Mouse (Mus musculus): Measurements from ENCODE around the gene Gzma. TPM values are rescaled to one million over a fixed set of nuclear protein-coding genes. Genes with fewer than 3 reads are reported as not detected.

Gene Gzma
- polyA plus RNA-seq, 1 experiment from 2014 or later = 2.6 TPM

Other genes with a start within 250 kb of the Gzma start
- gene Mtrex, start 173.6 kb downstream of the Gzma start, polyA plus RNA-seq (2015; fragmentation: Nextera tagmentation; extraction: Ambion mirVana) = 62.5 and 63.7 TPM in 2 replicates
- gene Dhx29, start 173.5 kb downstream of the Gzma start, polyA plus RNA-seq (2015; fragmentation: Nextera tagmentation; extraction: Ambion mirVana) = 12.6 and 16.9 TPM in 2 replicates
- gene Ccno, start 113.2 kb downstream of the Gzma start, polyA plus RNA-seq (2015; fragmentation: Nextera tagmentation; extraction: Ambion mirVana) = 0.63 and 0.97 TPM in 2 replicates
- gene Mcidas, start 107.1 kb downstream of the Gzma start, polyA plus RNA-seq (2015; fragmentation: Nextera tagmentation; extraction: Ambion mirVana) = 0.21 and 0.30 TPM in 2 replicates
- gene Cdc20b, start 65.9 kb downstream of the Gzma start, polyA plus RNA-seq (2015; fragmentation: Nextera tagmentation; extraction: Ambion mirVana) = 0.08 TPM in 1 of 2 replicates, not detected in the other
- gene Gpx8, start 54.6 kb downstream of the Gzma start, polyA plus RNA-seq (2015; fragmentation: Nextera tagmentation; extraction: Ambion mirVana) = 143 and 156 TPM in 2 replicates
- gene Esm1, start 108.7 kb upstream of the Gzma start, polyA plus RNA-seq (2015; fragmentation: Nextera tagmentation; extraction: Ambion mirVana) = 2.7 and 3.1 TPM in 2 replicates
- not detected in 2 replicates for gene Gzmk, start 124.9 kb upstream of the Gzma start, polyA plus RNA-seq (2015; fragmentation: Nextera tagmentation; extraction: Ambion mirVana)
- gene BC067074, start 192.2 kb upstream of the Gzma start, polyA plus RNA-seq (2015; fragmentation: Nextera tagmentation; extraction: Ambion mirVana) = 3.2 and 3.9 TPM in 2 replicates

Measured in stomach, embryonic 16.5 days (tissue).